Mouse (Mus musculus) mesoderm, embryonic 11.5 days (tissue): ENCODE data around the gene Gm45713.
"Not testable (repeated sequence)": the region's sequence is repeated elsewhere in the genome, so short reads cannot be mapped to it uniquely, and the experiment has no call there.

Experiments used
- DNase-seq: peaks from one replicate; pipeline ENCODE4 v3.0.0-alpha.2; 2012; ENCODE audit warnings: low read depth, low spot score

Gm45713 gene

DNA sequence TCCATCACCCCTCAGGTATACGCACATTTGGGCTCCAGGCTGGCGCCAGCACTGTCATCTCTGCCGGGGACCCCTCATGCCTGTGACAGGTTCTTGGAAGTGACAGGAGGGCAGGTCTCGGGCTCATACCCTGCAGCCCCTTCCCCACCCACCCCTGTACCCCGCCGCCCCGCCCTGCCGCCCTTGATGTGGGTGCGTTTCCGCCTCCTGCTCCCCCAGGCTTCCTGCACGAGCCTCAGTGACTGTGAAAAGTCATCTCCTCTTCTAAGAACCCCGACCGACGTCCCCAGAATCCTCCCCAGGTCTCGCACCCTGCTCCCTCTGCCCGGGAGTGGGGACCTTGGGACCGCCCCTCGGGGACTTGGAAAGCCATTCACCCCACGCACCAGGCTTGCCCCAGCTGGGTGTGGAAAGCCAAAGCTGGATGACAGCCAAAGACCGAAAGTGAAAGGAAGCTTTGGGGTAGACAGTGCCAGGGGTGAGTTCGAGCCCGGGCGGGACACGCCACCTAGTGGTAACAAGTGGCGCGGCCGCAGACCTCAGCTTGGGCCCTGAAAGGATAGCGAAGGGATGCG lies at the start of gene Gm45713, which contains the start of gene Flt3l:
Gene Gm45713 (minus strand): TSS at position 239 of the 575 bp plus-strand sequence.
Gene Flt3l (minus strand): TSS at position 440 of the 575 bp plus-strand sequence.
- DNase-seq, result peak; percentile 83

DNA sequence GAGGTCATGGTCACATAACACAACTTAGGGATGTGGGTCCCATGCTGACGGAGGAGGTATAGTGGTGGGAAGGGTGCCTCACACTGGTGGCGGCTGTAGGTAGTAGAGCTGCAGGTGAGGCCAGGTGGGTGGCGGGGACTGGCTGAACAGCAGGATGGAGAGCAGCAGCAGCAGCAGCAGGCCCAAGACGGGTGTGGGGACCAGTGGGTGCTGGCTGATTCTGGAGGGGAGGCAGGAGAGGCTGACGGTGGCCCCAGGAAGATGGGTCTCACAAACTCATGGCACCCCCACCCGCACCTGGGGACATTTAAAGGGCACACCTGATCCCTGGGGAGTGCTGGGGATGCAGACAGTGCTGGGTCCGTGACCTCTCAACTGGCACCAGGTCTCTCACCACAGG lies 47.6 kb upstream of the Gm45713 start:
- no peak for DNase-seq

DNA sequence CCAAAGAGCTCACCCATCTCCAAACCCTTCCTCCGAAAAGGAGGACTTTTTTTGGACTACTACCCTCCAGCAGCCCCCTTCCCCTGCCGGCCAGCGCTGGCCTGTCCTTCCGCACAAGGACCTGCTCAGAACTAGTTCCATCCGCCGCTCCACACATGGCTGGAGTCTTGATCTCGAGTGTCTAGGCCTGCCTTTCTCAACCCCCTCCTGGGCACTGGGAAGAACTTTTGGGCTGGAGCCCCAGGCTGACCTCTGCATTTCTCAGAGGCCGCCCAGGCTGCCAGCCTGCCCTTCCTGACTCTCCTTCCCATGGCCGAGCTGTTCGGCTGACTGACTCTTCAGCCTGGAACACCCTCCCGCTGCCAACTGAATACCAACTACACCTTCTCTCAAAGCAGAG lies 46.6 kb upstream of the Gm45713 start:
- no peak for DNase-seq

DNA sequence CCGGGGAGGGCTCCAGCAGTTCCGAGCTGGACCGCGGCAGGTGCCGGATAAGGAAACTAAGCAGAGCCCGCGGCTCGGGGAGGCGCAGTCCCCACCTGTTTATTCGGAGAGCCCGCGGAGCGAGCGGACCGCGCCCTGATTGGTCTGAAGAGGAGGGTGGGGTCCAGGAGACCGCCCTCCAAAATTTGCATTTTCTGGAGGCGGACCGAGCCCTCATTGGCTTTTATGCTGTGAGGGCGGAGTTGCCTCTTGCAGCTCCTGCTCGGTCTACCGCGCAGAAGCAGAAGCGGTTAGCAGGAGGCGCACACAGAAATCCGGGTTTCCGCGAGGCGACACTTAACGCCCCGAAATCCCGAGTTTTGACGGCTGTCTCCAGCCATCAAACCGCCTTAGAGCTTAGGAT lies 46.2 kb upstream of the Gm45713 start:
- peak; percentile 91 for DNase-seq

DNA sequence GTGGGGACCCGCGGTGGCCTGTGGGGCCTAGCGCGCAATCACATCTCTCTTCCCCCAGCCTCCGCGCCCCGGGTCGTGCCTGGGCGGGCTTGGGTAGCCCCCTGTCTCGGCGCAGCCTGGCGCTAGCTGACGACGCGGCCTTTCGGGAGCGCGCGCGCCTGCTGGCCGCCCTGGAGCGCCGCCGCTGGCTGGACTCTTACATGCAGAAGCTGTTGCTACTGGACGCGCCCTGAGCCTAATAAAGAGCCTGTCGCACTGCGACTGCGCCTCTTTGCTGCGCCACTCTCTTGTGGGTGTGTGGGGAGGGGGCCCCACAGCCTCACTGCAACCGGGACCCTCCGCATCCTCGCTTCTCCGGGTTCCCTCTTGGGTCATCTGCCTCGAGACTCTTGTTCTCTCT lies 45.5 kb upstream of the Gm45713 start:
- DNase-seq, result no peak

DNA sequence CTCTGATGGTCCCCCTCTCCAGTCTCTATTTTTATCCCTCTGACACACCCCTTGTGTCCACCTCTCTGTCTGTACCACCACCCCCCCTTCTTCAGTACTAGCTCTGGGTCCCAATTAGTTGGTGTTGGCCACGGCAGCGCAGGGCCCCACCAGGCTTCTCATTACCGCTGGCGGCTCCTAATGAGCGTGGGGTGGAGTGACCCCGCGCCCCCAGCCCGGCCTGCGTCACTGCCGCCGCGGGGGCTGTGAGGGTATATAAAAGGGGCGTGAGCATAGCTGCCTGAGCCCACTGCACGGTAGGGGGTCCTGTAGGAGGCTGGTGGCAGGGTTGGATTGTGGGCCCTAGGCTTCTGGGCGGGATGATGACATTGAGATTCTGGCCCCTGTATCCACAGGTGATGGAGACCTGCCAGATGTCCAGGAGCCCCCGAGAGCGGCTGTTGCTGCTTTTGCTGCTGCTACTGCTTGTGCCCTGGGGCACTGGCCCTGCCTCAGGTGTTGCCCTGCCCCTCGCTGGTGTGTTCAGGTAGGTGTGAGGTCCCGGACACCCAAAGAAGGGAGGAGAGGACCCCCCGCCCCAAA lies 45.0 kb upstream of the Gm45713 start, which contains the start of gene Pth2:
Gene Pth2 (plus strand): TSS at position 100 of the 582 bp plus-strand sequence.
- no peak for DNase-seq

DNA sequence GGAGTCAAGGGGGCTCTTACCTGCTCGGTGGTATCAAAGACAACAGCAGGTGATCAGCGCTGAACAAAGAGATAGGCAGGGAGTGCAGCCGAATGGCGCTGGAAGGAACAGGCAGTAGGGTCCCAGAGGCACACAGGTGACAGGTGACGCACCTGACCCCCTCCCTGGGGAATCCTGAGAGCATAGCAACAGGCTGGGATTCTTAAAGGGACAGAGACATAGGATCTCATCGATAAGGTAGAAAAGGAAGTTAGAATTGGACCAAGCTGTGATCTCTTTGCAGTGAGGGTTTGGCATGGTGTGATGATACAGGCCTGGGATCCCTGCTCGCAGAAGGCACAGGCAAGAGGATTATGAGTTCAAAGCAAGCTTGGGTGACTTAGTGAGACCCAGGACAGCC lies 43.4 kb upstream of the Gm45713 start, which contains the start of gene Gfy:
Gene Gfy (minus strand): TSS at position 101 of the 400 bp plus-strand sequence.
- DNase-seq, result no peak

DNA sequence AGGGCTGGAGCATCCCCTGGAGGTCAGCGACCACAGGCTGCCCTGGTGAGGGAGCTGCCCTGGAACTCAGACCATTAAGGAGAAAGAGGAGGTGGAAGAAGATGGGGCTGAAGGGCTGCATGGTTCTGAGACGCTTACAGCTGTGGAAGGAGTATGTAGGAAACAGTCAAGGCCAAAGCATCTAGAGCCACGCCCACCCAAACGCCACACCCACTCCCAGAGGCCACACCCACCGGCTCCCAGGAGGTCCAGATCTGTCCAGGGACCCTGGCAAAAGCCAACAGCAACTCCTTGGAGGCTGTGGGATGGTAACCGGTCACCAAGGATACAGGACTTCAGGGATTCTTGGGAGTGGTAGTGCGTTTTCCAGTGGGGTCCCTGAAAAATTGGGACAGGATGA lies 42.5 kb upstream of the Gm45713 start:
- DNase-seq, result no peak

DNA sequence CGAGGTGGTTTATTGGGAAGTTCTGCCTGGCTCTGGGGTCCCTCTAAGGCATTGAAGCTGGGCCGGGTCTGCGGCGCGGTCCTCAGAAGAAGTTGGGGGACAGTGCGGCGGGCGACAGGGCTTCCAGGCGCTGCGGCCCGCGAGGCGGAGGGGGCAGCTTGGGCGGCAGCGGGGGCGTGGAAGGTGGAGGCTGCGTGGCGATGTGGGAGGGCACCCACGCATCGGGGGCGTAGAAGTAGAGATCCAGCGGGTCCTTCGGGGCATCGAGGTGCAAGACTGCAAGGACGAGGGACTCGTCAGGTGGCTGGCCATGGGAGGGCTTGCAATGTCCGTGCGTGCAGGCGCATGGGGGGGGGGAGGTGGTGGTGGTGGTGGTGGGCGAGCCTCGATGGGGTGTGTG lies 40.3 kb upstream of the Gm45713 start:
- no peak for DNase-seq

DNA sequence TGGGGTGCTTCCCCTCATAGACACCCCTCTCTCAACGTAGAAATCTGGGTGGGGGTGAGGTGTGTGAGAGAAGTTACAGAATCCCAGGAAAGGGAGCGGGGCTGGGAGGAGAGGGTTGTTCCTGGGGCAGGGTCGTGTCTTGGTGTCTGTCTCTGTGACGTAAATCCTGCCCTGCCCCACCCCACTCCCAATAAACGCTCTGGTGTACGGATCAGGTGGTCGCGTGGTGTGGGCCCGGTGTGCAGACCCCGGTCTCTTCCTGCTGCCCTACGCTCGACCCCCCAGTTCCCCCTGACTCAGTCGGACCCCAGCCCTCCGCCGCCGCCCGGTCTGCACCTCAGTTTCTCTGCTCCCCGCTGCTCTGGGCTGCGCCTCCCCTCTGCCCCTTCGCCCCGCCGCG lies 39.9 kb upstream of the Gm45713 start:
- DNase-seq, result no peak

DNA sequence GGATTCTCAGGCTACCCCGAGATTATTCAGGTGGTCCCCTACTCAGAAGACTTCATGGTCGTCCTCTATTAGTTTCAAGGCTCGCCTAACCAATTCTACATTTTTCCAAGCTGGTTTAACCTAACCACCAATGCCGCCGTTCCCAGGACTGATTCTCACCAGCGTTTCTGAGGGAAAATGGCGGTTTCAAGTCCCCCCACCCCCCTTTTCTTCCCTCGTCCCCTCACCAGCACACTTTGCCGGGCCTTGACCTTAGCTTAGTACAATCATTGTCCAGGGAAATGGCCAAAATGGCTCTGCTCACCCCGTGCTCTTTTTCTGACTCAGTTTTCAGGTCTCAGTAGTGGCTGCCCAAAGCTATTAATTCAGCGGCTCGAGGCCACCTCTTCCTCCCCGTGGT lies 39.4 kb upstream of the Gm45713 start:
- DNase-seq, result no peak

DNA sequence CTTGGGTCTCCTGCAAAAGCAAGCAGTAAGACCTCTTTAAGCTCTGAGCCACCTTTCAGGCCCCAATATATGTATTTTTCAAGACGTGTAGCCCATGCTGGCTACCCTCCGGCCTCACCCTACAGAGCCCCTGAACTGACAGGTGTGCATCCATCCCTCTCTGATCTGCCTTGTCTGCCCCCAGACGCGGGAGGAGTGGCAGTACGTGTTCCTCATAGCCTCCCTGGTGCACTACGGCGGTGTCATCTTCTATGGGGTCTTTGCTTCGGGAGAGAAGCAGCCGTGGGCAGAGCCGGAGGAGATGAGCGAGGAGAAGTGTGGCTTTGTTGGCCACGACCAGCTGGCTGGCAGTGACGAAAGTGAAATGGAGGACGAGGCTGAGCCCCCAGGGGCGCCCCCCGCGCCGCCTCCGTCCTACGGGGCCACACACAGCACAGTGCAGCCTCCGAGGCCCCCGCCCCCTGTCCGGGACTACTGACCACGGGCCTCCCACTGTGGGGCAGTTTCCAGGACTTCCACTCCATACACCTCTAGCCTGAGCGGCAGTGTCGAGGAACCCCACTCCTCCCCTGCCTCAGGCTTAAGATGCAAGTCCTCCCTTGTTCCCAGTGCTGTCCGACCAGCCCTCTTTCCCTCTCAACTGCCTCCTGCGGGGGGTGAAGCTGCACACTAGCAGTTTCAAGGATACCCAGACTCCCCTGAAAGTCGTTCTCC lies 38.7 kb upstream of the Gm45713 start:
- no peak for DNase-seq

DNA sequence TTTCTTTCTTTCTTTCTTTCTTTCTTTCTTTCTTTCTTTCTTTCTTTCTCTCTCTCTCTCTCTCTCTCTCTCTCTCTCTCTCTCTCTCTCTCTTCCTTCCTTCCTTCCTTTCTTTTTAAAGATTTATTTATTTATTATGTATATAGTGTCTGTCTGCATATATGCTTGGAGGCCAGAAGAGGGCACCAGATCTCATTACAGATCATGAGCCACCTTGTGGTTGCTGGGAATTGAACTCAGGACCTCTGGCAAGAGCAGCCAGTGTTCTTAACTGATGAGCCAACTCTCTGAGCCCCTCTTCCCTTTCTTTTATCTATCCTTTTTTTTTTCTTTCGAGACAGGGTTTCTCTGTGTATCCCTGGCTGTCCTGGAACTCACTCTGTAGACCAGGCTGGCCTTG lies 37.7 kb upstream of the Gm45713 start:
- DNase-seq, result not testable (repeated sequence)

DNA sequence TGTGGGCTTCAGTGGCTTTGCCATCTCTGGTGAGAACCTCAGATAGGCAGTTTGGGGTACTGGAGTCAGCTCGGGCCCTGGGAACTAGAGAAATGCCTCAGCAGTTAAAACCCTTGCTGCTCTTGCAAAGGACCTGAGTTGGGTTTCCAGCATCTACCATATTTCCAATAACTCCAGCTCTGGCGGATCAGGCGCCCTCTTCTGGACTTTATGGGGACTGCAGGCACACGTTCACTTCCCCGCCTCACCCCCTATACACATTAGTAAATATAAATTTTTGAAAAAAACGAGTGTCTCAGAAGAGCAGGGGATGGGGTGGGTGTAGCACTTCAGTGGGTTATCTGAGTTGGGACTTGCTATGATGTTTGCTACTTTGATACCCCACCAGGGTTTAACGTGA lies 36.9 kb upstream of the Gm45713 start:
- DNase-seq, result no peak

DNA sequence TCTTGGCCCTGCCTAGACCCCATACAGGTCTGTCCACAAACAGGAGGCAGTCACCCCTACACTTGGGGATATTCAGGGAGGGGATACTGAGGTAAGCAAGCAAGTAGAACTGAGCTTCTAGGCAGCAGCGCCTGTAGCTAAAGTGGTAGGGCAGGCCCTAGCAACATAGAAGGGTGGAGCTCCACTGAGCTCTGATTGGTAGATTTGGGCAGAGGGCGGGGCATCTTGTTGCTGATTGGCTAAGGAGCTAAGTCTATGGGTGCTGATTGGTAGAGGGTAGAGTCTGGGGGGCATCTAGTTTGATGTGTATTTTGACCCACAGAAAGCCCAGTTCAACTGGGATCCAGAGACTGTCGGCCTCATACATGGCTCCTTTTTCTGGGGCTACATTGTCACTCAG lies 33.5 kb upstream of the Gm45713 start:
- no peak for DNase-seq

DNA sequence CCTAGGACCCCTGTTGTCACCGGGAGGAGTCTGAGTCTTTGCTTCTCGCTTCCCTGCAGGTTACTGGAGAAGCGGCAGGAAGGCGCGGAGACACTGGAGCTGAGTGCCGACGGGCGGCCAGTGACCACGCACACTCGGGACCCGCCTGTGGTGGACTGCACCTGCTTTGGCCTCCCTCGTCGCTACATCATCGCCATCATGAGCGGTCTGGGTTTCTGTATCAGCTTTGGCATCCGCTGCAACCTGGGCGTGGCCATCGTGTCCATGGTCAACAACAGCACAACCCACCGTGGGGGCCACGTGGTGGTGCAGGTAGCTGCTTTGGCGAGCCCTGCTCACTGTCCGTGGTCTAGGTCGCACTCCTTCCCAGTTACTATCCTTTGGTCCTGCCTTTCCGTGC lies 32.6 kb upstream of the Gm45713 start:
- no peak for DNase-seq

DNA sequence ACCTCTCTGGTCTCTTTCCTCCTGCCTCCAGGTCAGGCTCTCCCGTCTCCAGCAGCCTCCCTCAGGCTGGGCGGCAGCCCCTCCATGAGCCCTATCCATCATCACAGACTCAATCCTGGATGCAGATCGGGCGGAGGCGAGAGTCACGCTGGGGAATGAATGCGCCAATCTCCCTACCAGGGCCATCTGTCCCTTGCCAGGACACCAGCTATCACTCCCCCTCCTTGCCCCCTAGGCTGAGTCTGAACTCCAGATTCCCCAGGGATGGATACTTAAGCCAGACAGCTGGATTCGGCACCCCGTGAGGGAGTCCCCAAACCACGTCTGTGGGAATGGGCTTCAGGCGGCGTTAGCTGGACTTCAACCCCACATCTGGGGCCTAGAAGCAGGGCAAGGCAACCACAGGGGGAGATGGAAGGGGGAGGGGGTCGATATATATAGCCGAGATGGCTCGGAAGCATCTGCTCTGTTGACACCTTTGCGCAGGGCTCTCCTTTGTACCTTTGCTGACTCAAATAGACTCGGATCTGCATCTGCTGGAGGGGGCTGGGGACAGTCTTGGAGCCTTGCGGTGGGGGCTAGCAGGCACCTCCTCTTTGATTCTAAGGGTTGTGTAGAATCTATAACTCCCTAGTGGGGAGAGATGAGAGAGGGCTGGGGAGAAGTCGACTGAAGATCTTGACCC lies 31.9 kb upstream of the Gm45713 start:
- DNase-seq, result peak; percentile 41

DNA sequence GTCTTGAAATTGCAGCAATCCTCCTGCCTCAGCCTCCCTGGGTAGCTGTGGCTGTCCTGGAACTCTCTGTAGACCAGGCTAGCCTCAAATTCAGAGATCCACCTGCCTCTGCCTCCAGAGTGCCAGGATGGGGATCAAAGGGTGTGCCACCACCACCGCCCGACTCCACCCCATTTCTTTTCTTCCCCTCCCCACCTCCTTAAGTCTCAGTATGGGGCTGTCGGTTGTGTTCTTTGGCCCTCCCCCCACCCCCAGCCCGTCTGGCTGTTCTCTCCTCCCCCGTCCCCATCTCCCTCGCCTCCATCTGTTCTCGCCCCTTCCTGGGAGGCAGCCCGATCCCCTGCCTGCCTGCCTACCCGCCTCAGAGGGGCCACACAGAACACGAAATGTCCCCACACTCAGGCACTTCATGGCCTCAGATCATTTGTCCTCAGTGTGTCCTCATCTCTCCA lies 30.9 kb upstream of the Gm45713 start:
- no peak for DNase-seq

DNA sequence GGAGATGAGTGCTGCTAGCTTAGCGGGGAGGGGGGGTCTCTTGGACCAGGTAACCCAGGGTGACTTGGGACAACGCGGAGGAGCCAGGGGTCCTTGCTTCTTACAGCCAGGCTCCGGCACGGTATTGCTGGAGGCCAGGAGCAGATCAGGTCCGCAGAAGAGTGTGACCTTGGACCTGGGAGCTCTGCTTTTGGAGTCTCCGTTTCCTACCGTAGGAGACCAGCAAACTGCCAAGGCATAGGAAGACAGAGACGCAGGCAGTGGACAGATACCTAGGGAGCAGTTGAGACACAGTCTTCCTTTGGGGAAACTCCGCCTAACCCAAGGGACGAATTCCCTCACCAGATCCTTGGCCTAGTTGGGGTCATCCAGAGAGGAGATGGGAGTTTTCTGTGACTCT lies 29.7 kb upstream of the Gm45713 start:
- no peak for DNase-seq

DNA sequence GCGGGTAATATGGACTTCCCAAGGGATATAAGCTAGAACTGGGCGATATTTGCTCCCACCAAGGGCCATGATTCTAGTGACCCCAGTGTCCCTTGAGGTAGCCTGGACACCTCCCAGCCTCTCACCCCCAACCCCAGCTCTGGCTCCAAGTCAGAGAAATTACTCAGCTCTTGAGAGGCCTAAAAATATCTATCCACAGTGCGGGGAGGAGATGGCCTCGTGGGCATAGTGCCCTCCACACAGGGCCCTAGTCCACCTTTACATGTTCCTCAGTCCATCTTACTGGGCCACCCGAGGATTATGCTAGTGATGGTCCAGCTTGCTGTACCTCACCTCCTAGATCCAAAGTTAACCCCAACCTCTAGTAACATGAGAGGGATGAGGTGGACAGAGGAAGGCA lies 28.8 kb upstream of the Gm45713 start:
- DNase-seq, result no peak

DNA sequence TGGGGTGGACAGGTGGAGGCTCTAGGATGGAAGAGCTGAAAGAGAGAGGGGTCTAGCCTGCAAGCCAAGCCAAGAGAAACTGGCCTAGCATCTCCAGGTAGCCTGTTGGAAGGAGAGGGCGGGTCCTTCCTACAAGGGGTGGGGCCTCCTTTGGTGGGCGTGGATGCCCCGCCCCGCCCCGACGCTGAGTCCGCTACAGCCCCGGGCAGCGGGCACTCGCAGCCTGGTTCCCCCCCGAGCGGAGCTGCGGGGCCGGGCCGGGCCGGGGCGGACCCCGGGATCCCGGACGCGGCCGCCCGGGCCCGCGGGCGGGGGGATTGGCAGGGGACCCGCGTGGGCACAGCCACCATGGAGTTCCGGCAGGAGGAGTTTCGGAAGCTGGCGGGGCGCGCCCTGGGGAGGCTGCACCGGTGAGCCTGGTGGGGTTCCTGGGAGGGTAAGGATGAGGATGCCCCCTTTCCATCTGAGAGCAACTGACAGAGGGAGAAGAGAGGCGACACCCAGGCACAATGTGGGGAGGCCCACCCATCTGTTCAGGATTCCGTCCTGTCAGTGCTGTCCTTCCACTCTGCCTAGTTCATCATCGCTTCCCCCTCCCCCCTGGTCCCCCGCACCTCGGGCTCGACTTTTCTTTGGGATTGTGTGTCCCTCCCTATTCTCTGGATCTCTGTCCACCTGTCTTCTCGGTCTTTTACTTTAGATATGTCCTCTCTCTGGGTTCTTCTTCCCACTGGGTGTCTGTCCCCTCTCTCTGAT lies 27.9 kb upstream of the Gm45713 start, which contains the start of gene Slc17a7:
Gene Slc17a7 (plus strand): TSS at position 215 of the 756 bp plus-strand sequence.
- no peak for DNase-seq
